Mouse (Mus musculus): ENCODE results near the gene Zfp13. TPM values are rescaled to one million over a fixed set of nuclear protein-coding genes. Genes with fewer than 3 reads are reported as not detected.

The Zfp13 gene
- total and polyA plus RNA-seq, 3 experiments: 0.30 TPM; not detected in 2

- in situ Hi-C loops (cut with MboI; ENCODE audit: low pct_ligation_motif_present, low pct_unique_long_range_greater_than_20kb, low sequenced_read_pairs) (no loop called here), dilution Hi-C loops (cut with MboI; ENCODE audit: extremely low pct_ligation_motif_present, extremely low pct_unique_long_range_greater_than_20kb, low sequenced_read_pairs) (no loop called here)
- no peak overlapping the region for H3K27ac ChIP-seq (ENCODE audit: insufficient read depth, low read depth)
- TF ChIP-seq BHLHE40 (IDR thresholded peaks at IDR 0.05; ENCODE audit: low read depth, low read length) (peak; percentile 90), MEF2A (IDR thresholded peaks at IDR 0.05; ENCODE audit: borderline replicate concordance, low read depth, low read length) (0 out of 2 replicates have a peak, but pooled peaks have one; percentile 7), RCOR1 (conservative IDR thresholded peaks at IDR 0.05; ENCODE audit: low read depth, low read length) (no peak), USF1 (IDR thresholded peaks at IDR 0.05; ENCODE audit: low read depth, low read length) (peak; percentile 65), SIN3A (IDR thresholded peaks at IDR 0.05; ENCODE audit: low read length) (peak; percentile 59; the same call in 1 of the 2 replicates), MAFK (IDR thresholded peaks at IDR 0.05; ENCODE audit: insufficient replicate concordance, low read length) (no peak), USF2 (conservative IDR thresholded peaks at IDR 0.05; ENCODE audit: low read depth, low read length) (peak; percentile 54; the same call in 1 of the 2 replicates), MAX (IDR thresholded peaks at IDR 0.05; ENCODE audit: low read length) (peak; percentile 8; the same call in 1 of the 2 replicates)
- peak overlapping the region; percentile 81 for H3K4me2 ChIP-seq (ENCODE audit: insufficient read depth, low read depth, poor library complexity, severe bottlenecking)
- H3K36me3 ChIP-seq (replicated peaks in 1 of 2; ENCODE audit: control insufficient read depth in 1 of 2, insufficient read depth in 1 of 2, low read length in 1 of 2): peaks cover 0 to 6% of the 10 kb centered on the region in 2 experiments
- no peaks in the 10 kb centered on the region for H3K9me3 ChIP-seq (replicated peaks; ENCODE audit: low read length)
- H3K4me3 ChIP-seq (replicated peaks in 1 of 3; ENCODE audit: low read depth in 2 of 3, low read length in 2 of 3, poor library complexity in 1 of 3): peak overlapping the region; percentile 66 to 71 (median 69)
- peak overlapping the region; percentile 47 for H3K9ac ChIP-seq (ENCODE audit: insufficient read depth, low read depth)
- no peaks in the 10 kb centered on the region for H3K27me3 ChIP-seq (replicated peaks)
- H3K4me1 ChIP-seq (ENCODE audit: control insufficient read depth in 1 of 2, insufficient read depth in 2 of 2): peaks cover 0 to 13% of the 10 kb centered on the region in 2 experiments; a peak in 3 of 4 replicates
- H3K79me2 ChIP-seq (replicated peaks; ENCODE audit: control insufficient read depth, extremely low read depth, insufficient read depth, poor library complexity, severe bottlenecking): no peaks in the 10 kb centered on the region
- DNase-seq (ENCODE audit: extremely low read depth): no peak
These were observed 49.8 kb downstream of the Zfp13 start for GRCm38 (mm10) chr17:23549441-23549840.

- Histone ChIP-seq H3K79me2 (replicated peaks; ENCODE audit: control insufficient read depth, extremely low read depth, insufficient read depth, poor library complexity, severe bottlenecking) (no peaks in the 10 kb centered on the region), H3K4me3 (replicated peaks in 1 of 3; ENCODE audit: low read depth in 2 of 3, low read length in 2 of 3, poor library complexity in 1 of 3) (peak overlapping the region; percentile 66 to 71 (median 69)), H3K9me3 (replicated peaks; ENCODE audit: low read length) (no peaks in the 10 kb centered on the region), H3K27ac (ENCODE audit: insufficient read depth, low read depth) (0 out of 2 replicates have a peak overlapping the region, but pooled peaks have one; percentile 17), H3K4me1 (ENCODE audit: control insufficient read depth in 1 of 2, insufficient read depth in 2 of 2) (peaks cover 2 to 13% of the 10 kb centered on the region in 2 experiments; a peak in 3 of 4 replicates), H3K27me3 (replicated peaks) (no peaks in the 10 kb centered on the region), H3K4me2 (ENCODE audit: insufficient read depth, low read depth, poor library complexity, severe bottlenecking) (peak overlapping the region; percentile 81), H3K36me3 (replicated peaks in 1 of 2; ENCODE audit: control insufficient read depth in 1 of 2, insufficient read depth in 1 of 2, low read length in 1 of 2) (peaks cover 0 to 2% of the 10 kb centered on the region in 2 experiments), H3K9ac (ENCODE audit: insufficient read depth, low read depth) (no peak overlapping the region)
- DNase-seq (ENCODE audit: extremely low read depth): peak; percentile 96
- in situ Hi-C loops (cut with MboI; ENCODE audit: low pct_ligation_motif_present, low pct_unique_long_range_greater_than_20kb, low sequenced_read_pairs): no loop called here
- dilution Hi-C loops (cut with MboI; ENCODE audit: extremely low pct_ligation_motif_present, extremely low pct_unique_long_range_greater_than_20kb, low sequenced_read_pairs): no loop called here
- TF ChIP-seq IRF4 (IDR thresholded peaks at IDR 0.05; ENCODE audit: low read depth, low read length) (peak; percentile 30; the same call in 1 of the 2 replicates), POLR2AphosphoS2 (IDR thresholded peaks at IDR 0.05; ENCODE audit: low read depth, low read length) (no peak), UBTF (IDR thresholded peaks at IDR 0.05; ENCODE audit: low read depth, low read length) (0 out of 2 replicates have a peak, but pooled peaks have one; percentile 35), TBP (conservative IDR thresholded peaks at IDR 0.05; ENCODE audit: low read depth, low read length) (peak; percentile 100), RAD21 (IDR thresholded peaks at IDR 0.05; ENCODE audit: low read depth, low read length) (no peak), ZC3H11A (IDR thresholded peaks at IDR 0.05; ENCODE audit: low read depth, low read length) (no peak), GABPA (IDR thresholded peaks at IDR 0.05; ENCODE audit: insufficient replicate concordance, low read depth, low read length) (no peak), CHD2 (IDR thresholded peaks at IDR 0.05; ENCODE audit: low read length) (no peak), MAFK (IDR thresholded peaks at IDR 0.05; ENCODE audit: insufficient replicate concordance, low read length) (peak; percentile 99), MAZ (IDR thresholded peaks at IDR 0.05; ENCODE audit: low read depth, low read length) (no peak), CHD1 (IDR thresholded peaks at IDR 0.05; ENCODE audit: low read depth, low read length) (no peak), ETS1 (conservative IDR thresholded peaks at IDR 0.05; ENCODE audit: low read depth, low read length) (no peak), PAX5 (IDR thresholded peaks at IDR 0.05; ENCODE audit: low read length) (no peak), POLR2A (IDR thresholded peaks at IDR 0.05; ENCODE audit: low read depth, low read length) (no peak), ELF1 (IDR thresholded peaks at IDR 0.05; ENCODE audit: low read depth, low read length) (peak; percentile 100), MXI1 (IDR thresholded peaks at IDR 0.05; ENCODE audit: low read depth, low read length) (peak; percentile 73; the same call in 1 of the 2 replicates), NRF1 (IDR thresholded peaks at IDR 0.05; ENCODE audit: low read depth, low read length) (peak; percentile 72), JUND (conservative IDR thresholded peaks at IDR 0.05; ENCODE audit: low read depth, low read length) (0 out of 2 replicates have a peak, but pooled peaks have one; percentile 4), MEF2A (IDR thresholded peaks at IDR 0.05; ENCODE audit: borderline replicate concordance, low read depth, low read length) (no peak), USF2 (conservative IDR thresholded peaks at IDR 0.05; ENCODE audit: low read depth, low read length) (no peak), ZNF384 (IDR thresholded peaks at IDR 0.05; ENCODE audit: low read depth, low read length) (no peak), RCOR1 (conservative IDR thresholded peaks at IDR 0.05; ENCODE audit: low read depth, low read length) (no peak), TCF12 (IDR thresholded peaks at IDR 0.05; ENCODE audit: low read depth, low read length) (no peak), JUN (IDR thresholded peaks at IDR 0.05; ENCODE audit: insufficient read depth, low read depth, low read length) (no peak), NELFE (IDR thresholded peaks at IDR 0.05; ENCODE audit: low read depth, low read length) (no peak), CTCF (conservative IDR thresholded peaks at IDR 0.05 in 1 of 2, IDR thresholded peaks at IDR 0.05 in 1 of 2; ENCODE audit: low read depth in 2 of 2, low read length in 2 of 2) (no peak), EP300 (IDR thresholded peaks at IDR 0.05; ENCODE audit: low read length) (no peak), SIN3A (IDR thresholded peaks at IDR 0.05; ENCODE audit: low read length) (no peak), E2F4 (IDR thresholded peaks at IDR 0.05; ENCODE audit: insufficient replicate concordance, low read depth, low read length) (peak; percentile 84; the same call in 1 of the 2 replicates)
These were observed 50.7 kb downstream of the Zfp13 start for GRCm38 (mm10) chr17:23548615-23549014.

Data from CH12.LX (cell line).